Mouse (Mus musculus) frontal cortex, postnatal 36 days (tissue): ENCODE data around the gene Olfr105-ps.

Experiments
- DNase-seq, 2 experiments: peaks; one replicate each; pipeline ENCODE4 v3.0.0; 2022; ENCODE audit warnings: low spot score in 2 of 2

Olfr105-ps gene

DNA sequence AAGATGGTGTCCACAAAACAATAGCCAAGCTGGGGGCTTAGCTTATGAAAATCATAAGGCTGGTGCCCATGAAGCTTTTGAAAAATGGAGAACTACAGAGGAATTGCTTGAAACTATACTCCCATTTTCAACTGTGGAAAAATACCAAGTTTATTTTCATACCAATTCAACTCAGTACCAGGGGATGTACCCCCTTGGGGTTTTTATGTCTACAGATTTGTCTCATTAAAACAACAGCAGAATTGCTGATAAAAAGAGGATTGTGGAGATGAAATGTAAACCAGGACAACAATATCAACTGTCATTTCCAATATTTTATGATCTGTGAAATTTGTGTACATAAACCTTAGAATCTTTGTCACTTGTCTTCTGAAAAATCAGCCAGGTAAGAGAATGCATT lies at the start of gene Olfr105-ps:
Olfr105-ps (plus strand) TSS at position 301 of the 400 bp plus-strand sequence.
- no peak for DNase-seq

- no peak for DNase-seq
Observed at GRCm38 (mm10) chr17:37339598-37339997, 39.2 kb upstream of the Olfr105-ps start, which contains the start of gene Olfr103. Gene Olfr103, minus strand, starts transcription at chr17:37339698.

GRCm38 (mm10) chr17:37359282-37359681 lies 19.6 kb upstream of the Olfr105-ps start, which contains the start of gene Olfr104-ps:
Gene Olfr104-ps, plus strand, starts transcription at chr17:37359582.
- no peak for DNase-seq

DNA sequence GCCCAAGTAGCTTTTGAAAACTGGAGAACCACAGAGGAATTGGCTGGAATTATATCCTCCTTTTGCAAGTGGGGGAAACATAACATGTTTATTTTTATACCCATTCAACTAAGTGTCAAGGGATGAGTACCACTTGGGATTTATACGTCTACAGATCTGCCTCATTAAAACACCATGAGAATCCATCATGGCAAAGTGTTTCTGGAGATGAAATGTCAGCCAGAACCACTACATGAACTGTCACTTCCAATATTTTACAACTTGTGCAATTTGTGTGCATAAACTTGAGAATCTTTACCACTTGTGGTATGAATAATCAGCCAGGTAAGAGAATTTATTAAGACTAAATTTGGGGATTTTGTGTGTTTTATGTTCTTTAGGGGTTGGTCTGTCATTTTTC lies 11.3 kb downstream of the Olfr105-ps start, which contains the start of gene Olfr106-ps:
Olfr106-ps (plus strand) TSS at position 301 of the 400 bp plus-strand sequence.
- DNase-seq: no peak

- no peak for DNase-seq
Observed at GRCm38 (mm10) chr17:37398926-37399325, 20.1 kb downstream of the Olfr105-ps start, which contains the start of gene Olfr107. Gene Olfr107, plus strand, starts transcription at chr17:37399226.

- no peak for DNase-seq
Observed at GRCm38 (mm10) chr17:37413380-37413779, 34.5 kb downstream of the Olfr105-ps start.
